In the genomic region with DNA sequence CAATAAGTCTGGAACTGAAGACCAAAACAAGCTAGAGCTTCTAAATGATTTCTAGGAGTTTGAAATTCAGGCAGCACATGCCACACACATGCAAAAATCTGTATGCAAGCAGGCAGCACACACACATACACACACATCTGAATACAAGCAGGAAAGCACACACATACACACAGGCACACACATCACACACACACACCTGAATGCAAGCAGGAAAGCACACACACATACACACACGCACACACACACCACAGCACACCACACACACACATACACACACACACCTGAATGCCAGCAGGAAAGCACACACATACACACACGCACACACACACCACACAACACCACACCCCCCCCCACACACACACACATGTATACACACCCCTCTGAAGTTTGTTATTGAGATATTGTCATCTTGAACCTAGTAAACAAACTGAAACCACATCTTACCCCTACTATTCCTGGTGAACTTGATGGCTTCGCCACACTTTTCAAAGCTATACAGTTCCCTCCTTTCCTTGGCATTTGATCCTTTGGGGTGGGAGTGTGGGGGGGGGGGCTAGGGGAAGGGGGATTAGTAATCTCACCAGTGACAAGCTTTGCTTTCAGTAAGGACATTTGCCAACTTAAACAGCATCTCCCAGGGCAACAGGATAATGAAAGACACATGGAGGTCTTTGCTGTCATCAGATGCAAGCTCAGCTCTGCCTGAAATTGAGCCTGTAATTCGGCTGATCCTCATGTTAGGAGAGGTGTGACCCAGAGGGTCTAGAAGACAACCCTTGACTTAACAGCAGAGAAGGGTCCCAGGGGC, we compare ENCODE assay signal across 8 mouse cellular contexts. TPM values are rescaled to one million over a fixed set of nuclear protein-coding genes. Genes with fewer than 3 reads are reported as not detected.
DNase-seq lines count a peak whose midpoint lies in the region; ATAC-seq lines count a peak whose summit lies in the region.

No protein-coding gene starts in this region.

- H3K36me3 ChIP-seq in kidney, embryonic 15.5 days = no peaks in the 10 kb centered on the region
- H3K36me3 ChIP-seq in hindbrain, embryonic 12.5 days = no peaks in the 10 kb centered on the region
- no peaks in the 10 kb centered on the region for H3K36me3 ChIP-seq in neural tube, embryonic 12.5 days

- H3K4me1 ChIP-seq in kidney, embryonic 15.5 days = peaks cover 40% of the 10 kb centered on the region
- peaks cover 16% of the 10 kb centered on the region for H3K4me1 ChIP-seq in hindbrain, embryonic 12.5 days
- peaks cover 18% of the 10 kb centered on the region for H3K4me1 ChIP-seq in neural tube, embryonic 12.5 days

- peak; percentile 45; the same call in 1 of the 2 replicates for ATAC-seq in kidney, embryonic 15.5 days (replicated peaks; ENCODE audit: low FRiP score)
- ATAC-seq in hindbrain, embryonic 12.5 days (ENCODE audit: low FRiP score) = peak; percentile 72; the same call in 1 of the 2 replicates
- peak; percentile 53; the same call in 1 of the 2 replicates for ATAC-seq in neural tube, embryonic 12.5 days (ENCODE audit: low FRiP score, low read depth)

- no peaks in the 10 kb centered on the region for H3K27me3 ChIP-seq in kidney, embryonic 15.5 days
- H3K27me3 ChIP-seq in hindbrain, embryonic 12.5 days = no peaks in the 10 kb centered on the region
- H3K27me3 ChIP-seq in neural tube, embryonic 12.5 days (replicated peaks) = no peaks in the 10 kb centered on the region

- H3K4me2 ChIP-seq in kidney, embryonic 15.5 days = no peak overlapping the region
- no peak overlapping the region for H3K4me2 ChIP-seq in hindbrain, embryonic 12.5 days (replicated peaks)
- no peak overlapping the region for H3K4me2 ChIP-seq in neural tube, embryonic 12.5 days (replicated peaks)

- H3K4me3 ChIP-seq in kidney, embryonic 15.5 days (replicated peaks) = no peak overlapping the region
- no peak overlapping the region for H3K4me3 ChIP-seq in hindbrain, embryonic 12.5 days
- H3K4me3 ChIP-seq in neural tube, embryonic 12.5 days = no peak overlapping the region

- H3K9me3 ChIP-seq in kidney, embryonic 15.5 days (replicated peaks) = no peaks in the 10 kb centered on the region
- no peaks in the 10 kb centered on the region for H3K9me3 ChIP-seq in hindbrain, embryonic 12.5 days (replicated peaks)
- no peaks in the 10 kb centered on the region for H3K9me3 ChIP-seq in neural tube, embryonic 12.5 days

- WGBS in kidney, embryonic 15.5 days = 60% methylated on average over 4 of the region's 4 CpGs
- WGBS in hindbrain, embryonic 12.5 days = 55% methylated on average over 4 of the region's 4 CpGs
- WGBS in neural tube, embryonic 12.5 days = 62% methylated on average over 4 of the region's 4 CpGs

- no peak overlapping the region for H3K9ac ChIP-seq in kidney, embryonic 15.5 days
- no peak overlapping the region for H3K9ac ChIP-seq in hindbrain, embryonic 12.5 days
- no peak overlapping the region for H3K9ac ChIP-seq in neural tube, embryonic 12.5 days

- peak overlapping the region; percentile 58 for H3K27ac ChIP-seq in kidney, embryonic 15.5 days
- no peak overlapping the region for H3K27ac ChIP-seq in hindbrain, embryonic 12.5 days
- H3K27ac ChIP-seq in neural tube, embryonic 12.5 days = no peak overlapping the region

- no peak for DNase-seq in kidney, postnatal 36 days
- DNase-seq in embryo, embryonic 9.5 days (ENCODE audit: extremely low spot score) = peak; percentile 46
- no peak for DNase-seq in frontal cortex, adult 2 months (ENCODE audit: extremely low spot score in 1 of 2, low spot score in 1 of 2)
- DNase-seq in adrenal gland, postnatal 14 days = no peak
- DNase-seq in kidney, adult 9 months = no peak

RNA-seq across cellular contexts. Expression of a gene that starts 38.6 kb away (rescaled TPM):
- 40.3 and 40.9 TPM in 2 replicates for polyA plus RNA-seq in kidney, embryonic 15.5 days (2015; fragmentation: Nextera tagmentation; extraction: Ambion mirVana)
- polyA plus RNA-seq in hindbrain, embryonic 12.5 days (2016; fragmentation: Nextera tagmentation; extraction: Ambion mirVana) = 31.4 and 34.9 TPM in 2 replicates
- 36.9 and 40.5 TPM in 2 replicates for polyA plus RNA-seq in neural tube, embryonic 12.5 days (2016; fragmentation: Nextera tagmentation; extraction: Ambion mirVana)
- 49.5 and 49.6 TPM in 2 replicates for polyA plus RNA-seq in frontal cortex, adult 2 months (2012; rRNA removed)
- 109 and 110 TPM in 2 replicates for total RNA-seq in adrenal gland, postnatal 14 days (2021)
